Mouse (Mus musculus) forelimb bud, embryonic 11.5 days (tissue): Measurements from ENCODE around the gene Ttf1.

ENCODE experiments used
- DNase-seq: peaks from one replicate; pipeline ENCODE4 v3.0.0-alpha.2; 2012; ENCODE audit warnings: low read depth, low spot score

Gene Ttf1

DNA sequence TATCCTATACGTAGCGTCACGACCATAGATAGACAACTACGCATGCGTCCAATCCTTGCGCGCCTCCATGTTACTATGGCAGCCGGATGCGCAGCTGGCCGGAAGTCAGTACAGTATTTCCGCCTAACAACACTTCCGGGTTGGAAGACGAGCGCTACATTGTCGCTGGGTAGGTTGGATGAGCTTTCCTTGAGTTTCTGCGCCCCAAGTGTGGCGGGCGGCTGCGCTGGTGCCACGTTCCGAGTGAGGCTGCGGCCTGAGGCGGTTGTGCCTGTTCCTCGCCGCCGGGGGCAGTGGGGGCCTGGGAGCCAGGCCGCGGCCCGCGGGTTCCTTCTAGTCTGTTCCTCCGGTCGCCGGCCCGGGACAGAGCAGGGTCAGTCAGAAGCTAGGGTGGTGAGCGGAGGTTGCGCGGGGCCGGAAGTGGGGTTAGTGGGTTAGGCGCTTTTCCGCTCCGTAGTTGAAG is at the start of gene Ttf1:
Gene Ttf1, plus strand, starts transcription at position 128 of the 463 bp plus-strand sequence.
- DNase-seq: peak; percentile 94

DNA sequence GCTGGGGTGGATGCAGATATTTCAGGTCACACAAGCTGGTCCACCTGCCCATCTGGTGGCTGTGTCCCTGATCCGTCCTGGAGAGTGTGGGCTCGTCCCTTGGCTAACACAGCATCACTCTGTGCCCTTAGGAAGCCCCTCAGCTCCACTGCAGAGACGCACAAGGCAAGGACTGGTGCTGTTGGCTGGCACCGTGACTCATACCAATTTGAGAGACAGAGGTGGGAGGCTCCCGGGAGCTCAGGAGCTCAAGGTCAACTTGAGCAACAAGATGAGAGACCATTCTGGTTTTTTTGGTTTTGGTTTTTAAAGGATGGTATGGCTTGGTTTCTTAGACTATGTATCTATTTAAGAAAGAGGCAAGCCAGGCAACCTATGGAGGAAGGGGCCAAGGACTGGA is 47.5 kb upstream of the Ttf1 start:
- DNase-seq: no peak

DNA sequence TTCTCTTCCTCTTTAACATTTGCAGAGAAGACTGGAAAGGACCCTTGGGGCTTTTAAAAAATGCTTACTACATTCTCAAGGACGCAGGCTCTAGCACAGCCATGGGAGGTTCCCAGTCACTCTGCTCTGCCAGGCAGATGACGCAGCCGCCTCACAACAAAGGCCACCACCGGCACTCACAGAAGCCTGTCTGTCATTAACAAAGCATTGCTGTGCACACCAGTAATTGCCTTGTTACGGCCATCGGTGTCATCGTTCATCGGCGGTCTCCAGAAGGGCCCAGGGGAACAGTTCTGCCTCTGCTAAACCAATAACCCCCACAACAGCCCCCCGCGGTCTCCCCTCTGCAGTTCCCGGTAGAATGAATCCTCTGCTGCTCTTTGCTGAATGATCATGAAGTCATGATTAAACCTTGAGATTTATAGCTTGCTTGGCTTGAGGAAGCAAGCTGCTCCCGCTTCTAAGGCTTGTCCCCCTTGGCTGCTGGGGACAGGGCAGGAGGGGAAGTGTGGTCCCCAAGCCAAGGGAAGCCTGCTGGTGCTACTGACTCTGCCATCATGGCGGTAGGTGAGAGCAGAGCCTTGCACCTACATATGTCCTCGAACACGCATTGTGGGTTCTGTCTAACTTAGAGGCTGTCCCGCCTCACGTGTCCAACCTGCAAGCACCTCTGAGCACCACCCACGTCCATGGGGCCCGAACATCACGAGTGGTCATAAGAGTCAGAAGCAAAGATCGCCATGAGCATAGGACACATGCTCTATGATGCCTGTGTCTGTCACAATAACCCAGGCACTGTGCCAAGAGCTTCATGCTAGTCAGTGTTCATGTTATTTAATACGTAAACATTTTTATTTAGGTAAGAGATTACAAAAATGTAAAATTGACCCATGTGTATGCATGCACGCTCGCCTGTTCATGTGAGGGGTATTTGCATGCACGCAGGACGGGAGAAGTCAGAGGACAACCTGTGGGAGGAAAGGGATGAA is 43.2 kb upstream of the Ttf1 start:
- DNase-seq: no peak

DNA sequence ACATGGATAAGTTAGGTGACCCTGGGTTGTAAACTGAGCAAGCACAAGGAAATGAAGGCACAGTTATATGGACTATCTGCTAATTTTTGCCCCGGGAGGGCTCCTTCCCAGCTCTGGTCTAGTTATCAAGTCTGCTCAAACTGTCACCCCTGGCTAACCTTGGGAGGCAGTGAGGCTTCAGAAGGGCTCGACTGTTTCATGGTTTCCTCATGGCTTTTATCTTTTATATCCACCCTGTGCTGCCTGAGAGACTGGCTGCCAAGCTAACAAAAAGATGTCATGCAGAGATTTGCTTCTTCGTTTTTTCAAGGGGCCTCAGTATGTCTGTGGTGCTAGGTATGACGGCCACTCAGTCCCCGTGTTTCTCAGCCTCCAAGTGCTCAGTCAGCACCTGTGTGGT is 41.4 kb upstream of the Ttf1 start:
- no peak for DNase-seq

DNA sequence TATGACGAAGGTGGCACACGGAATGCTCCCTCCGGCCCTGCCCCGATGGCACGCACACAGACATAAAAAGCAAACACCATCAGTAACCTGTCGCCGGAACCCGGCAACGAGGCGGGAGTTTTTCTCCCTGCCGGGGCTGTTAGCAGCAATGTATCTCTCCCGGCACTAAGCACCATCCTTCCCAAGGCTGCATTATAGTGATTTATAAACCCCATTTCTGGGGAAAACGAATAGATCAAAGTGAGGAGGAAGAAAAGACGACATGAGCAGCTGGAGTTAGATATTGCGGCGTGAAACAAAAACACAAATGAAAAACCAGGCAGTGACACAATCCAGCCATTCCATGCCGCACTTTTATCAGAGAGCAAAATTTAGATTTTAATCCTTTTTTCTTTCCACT is 39.0 kb upstream of the Ttf1 start:
- no peak for DNase-seq

DNA sequence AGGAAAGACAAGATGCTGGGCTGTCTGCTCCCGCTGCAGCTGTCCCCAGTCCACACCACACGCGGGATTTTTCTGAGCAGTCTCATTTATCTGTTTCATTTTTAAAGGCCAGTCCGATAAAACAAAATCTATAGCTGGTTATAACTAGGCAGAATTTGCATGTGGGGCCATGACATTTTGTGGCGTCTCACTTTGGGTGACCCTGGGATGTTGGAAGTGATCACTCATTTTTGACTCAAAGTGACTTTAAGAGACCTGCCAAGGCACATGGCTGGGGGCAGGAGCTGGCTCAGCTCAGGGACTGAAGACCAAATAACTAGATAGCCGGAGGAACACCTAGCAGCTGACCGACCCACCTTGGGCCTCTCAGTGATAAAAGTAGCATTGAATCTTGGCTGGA is 37.1 kb upstream of the Ttf1 start:
- DNase-seq: no peak

DNA sequence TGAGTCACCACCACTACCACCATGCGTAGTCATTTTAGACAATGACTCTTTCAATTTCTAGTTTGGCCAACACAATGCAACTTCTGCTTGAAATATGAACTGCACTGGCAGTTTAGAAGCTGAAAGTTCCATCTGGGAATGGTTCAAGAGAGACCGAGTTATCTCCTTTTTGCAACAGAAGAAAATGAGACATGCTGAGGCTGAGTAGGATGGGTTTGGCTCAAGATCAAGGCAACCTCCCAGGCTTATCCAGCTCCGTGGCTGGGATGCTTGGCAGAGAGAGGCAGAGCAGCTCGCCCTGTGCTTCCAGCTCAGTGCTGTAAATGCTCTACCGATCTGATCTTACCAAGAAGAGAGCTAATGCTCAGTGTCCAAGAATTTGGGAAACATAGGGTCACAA is 34.8 kb upstream of the Ttf1 start:
- no peak for DNase-seq

DNA sequence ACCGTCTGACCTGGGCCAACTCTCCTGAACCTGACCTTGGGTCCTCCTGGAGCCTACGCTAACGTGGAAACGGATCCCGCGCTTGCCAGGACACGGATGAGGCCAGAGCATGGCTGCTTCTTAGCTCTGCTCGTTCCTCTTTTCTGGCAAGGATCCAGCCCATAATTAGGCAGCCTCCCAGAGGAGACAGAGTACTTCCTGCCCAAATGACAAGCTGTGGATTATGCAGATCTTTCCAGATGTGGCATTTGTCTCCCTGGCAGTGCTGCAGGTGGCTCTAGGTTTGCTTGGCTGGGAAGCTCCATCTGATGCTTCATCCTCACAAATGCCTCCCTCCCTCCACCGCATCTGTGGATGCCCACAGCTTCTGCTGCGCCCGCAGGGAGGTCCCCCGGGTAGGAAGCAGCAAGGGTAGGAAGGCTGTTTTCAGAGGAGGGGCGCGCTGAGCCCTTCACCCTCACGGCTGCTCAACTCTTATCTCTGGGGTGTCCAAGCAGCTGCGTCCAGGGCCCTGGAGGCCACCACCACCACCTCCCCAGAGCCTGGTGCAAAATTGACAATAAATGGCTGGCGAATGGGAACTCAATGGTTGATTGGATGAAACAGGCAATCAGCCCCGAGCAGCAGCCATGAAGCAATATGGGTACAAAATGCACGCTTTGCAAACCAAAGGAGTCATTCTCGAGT is 29.9 kb upstream of the Ttf1 start:
- no peak for DNase-seq

DNA sequence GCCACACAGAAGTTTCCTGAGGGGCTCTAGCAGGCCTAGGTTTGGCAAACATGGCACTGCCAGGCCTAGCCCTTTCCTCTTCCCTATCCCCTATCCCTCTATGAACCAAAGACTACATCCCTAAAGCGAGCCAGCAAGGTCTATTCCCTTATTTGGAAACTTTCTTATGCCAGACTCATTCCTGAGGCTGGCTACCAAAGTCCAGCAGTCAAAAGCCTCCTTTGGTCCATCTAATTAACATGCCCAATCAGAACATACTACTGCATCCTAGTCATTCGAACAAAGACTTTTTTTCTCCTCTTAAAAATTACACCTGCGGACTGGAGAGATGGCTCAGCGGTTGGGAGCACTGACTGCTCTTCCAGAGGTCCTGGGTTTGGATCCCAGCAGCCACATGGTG is 28.1 kb upstream of the Ttf1 start:
- DNase-seq: no peak

DNA sequence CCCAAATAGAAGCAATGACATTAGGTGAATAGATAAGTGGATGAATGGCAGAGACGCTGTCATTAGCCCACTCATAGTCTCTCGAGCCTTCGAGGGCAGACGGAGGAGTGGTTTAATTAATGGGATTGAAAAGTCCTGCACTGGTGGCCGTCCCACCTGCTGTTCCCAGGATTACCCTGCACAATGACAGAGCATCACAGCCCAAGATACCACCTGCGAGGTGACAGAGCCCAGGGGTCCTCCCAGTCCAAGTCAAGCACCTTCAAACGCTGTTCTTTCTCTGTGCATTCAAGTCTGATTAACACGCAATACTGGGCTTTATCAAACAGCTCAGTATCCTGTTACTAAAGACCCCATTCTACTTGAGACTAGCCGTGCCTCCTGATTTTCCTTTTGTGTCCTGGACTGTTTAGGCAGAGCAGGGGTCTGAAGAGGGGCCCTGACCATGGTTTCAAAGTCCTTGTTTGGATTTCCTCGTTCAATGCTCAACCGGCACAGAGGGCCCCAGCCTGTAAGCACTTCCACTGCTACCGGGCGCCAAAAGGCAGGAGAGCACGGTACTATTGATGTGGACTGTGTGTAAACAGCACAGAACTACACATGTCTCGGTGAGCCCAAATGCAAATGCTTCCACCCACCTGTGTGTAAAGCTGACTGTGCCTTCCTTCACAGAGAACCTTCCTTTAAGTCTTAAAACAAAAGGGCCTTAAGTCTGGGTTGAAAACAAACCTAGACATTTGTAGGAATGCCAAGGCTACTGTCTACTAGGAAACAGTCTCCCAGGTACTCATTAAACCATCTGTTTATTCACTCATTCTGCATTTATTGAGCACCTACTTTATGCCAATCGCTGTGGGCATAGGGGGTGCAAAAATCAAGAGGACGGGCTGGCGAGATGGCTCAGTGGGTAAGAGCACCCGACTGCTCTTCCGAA is 25.3 kb upstream of the Ttf1 start:
- DNase-seq: no peak

DNA sequence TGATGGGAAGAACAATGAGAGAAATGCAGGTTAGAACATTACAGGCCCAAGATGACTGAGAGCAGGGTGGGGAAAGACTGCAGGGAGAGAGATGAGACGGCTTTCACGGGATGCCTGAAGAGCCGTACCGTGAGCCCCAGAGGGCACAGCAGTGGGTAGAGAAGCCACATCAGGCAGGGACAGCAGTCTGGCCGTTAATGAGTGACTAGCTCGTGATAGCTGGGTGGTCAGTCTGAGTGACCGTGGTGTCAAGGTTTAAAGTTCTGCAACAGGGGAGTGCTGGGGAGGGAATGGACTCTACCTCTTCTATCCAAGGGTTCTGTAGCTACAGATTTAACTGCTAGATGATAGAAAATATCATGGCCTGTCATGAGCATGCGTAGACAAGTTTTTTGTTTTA is 24.4 kb upstream of the Ttf1 start:
- no peak for DNase-seq

DNA sequence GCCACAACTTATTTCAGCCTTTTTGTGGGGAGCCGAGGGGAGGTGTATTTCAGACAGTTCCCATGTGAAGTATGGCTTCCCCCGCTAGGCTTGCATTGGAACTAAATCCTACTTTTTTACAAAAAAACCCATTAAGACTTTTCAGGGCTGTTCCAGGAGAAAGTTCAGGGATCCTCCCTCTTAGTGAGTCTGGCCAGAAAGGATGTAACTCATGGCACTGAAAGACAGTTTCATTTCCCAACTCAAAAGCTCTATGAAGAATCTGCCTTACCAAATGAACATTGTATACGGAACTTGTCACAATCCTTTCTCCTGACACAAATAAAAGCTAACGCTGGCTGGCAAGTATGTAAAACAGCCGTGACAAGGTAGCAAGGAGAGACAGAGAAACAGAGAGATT is 20.3 kb upstream of the Ttf1 start:
- no peak for DNase-seq

DNA sequence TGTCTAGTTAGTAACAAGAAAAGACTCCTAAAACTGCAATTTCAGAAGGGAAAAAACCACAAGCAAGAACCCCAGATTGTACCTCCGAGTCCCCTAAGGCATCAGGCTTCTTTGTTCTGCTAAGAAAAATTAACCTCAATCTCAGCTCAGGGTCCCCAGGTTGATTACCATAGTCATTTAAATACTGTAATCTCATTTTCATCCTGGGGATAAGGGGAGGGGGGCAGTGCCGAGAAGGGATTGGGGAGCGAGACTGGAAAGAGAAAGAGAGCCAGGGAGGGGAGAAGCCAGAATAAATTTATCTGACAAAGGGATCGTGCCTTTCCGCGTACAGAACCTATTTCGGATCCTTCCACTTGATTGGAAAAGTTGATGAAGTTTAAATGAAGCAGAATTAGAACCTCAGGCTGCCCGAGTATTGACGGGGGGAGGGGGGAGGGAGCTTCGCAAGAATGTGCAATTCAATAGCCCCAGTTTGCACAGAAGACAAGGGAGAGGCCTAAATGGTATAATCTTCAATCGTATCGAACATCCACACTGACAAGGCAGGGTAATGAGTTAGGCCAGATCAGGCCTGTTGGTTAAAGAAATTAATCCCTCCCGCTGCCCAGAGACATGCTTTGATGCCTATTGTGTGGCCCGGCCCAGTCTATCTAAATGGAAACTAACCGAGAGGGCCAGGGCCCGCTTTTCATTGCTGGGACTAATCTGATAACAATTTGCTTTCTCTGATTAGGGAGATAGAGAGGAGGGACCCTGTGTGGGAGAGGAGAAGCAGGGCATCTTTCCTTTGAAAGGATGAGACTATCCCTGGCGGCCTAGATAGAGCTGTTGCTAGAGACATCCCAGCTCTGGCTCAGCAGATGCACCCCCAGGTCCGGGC is 19.2 kb upstream of the Ttf1 start:
- no peak for DNase-seq

DNA sequence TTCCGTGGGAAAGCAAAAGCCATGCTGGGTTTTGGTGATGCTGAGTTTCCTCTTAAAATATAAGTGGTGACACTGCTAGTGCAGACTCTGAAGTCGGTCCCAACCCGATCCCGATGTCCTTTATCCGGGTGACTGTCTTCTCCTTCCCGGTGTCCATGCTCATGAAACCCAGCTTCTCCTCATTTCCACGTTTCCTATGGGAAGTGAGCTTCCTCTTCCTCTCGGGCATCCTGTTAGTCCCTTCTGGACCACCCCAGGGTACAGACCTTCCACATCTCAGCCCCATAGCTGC is 18.6 kb upstream of the Ttf1 start:
- no peak for DNase-seq

DNA sequence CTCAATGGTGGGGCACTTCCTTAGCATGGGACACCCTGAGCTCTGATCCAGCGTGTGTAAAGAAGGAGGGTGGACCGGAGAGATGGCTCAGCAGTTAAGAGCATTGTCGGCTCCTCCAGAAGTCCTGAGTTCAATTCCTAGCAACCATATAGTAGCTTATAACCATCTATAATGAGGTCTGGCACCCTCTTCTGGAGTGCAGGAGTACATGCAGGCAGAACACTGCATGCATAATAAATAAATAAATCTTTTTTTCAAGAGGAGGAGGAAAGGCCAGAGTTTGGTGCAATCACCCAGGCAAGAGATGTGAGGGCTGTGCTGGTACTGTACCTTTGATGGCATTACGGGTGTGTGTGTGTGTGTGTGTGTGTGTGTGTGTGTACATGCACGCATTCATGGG is 17.9 kb upstream of the Ttf1 start:
- DNase-seq: no peak

DNA sequence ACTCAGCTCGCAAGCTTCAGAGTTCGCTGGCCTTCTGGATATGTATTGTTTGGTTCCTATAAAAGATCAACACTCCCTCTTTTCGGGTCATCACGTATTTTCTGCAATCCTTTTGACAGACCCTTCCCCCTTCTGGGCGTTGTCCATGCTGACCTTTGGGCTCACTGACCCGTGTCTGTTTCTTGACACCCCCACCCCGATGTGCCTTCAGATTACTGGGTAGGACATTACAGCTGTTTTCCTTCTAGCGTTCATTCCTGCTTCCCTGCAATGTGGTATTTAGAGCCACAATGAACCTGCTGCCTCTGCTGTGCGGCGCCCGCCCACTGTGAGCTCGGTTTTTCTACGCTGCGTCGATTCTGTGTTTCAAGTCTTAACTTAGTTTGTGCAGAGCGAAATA is 13.9 kb upstream of the Ttf1 start:
- DNase-seq: no peak

DNA sequence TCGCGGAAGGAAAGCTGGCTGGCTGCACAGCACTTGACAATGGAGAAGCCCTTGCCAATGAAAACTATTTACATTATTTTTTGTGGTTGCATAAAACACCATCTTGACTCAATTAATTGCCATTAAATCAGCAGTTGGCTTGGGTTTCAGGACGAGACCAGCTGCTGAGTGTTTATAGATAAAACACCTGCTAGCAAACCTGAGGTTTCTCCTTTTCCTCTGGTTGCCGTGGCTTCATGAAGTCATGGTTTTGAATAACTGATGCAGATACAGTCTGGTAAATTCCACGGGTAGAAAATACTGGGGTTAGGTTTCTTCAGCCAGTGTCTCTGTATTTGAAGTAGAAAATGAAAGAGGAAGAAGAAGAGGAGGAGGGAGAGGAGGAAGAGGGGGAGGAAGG is 8.1 kb upstream of the Ttf1 start:
- no peak for DNase-seq

DNA sequence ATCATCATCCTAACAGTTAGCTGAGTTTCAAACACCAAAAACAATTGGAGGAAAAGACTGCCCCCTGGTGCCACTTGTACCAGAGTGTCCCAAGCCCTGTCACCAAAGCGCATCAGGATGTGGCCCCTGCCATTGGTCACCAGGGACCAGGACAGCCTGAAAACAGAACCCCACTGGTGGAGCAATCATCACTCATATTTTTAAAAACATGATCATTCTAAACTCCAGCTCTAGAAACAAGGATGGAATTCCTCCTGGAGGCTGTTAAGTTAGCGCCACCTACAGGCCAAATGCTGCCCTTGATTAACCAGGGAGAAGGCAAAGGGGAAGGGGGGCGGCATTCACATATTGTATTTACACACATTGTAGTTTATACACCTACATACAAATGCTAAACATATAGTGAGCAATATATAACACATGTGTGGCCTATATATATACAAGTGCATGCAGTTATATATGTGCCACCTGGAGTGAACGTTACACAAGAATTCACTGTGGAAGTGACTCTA is 7.1 kb upstream of the Ttf1 start:
- peak; percentile 67 for DNase-seq

DNA sequence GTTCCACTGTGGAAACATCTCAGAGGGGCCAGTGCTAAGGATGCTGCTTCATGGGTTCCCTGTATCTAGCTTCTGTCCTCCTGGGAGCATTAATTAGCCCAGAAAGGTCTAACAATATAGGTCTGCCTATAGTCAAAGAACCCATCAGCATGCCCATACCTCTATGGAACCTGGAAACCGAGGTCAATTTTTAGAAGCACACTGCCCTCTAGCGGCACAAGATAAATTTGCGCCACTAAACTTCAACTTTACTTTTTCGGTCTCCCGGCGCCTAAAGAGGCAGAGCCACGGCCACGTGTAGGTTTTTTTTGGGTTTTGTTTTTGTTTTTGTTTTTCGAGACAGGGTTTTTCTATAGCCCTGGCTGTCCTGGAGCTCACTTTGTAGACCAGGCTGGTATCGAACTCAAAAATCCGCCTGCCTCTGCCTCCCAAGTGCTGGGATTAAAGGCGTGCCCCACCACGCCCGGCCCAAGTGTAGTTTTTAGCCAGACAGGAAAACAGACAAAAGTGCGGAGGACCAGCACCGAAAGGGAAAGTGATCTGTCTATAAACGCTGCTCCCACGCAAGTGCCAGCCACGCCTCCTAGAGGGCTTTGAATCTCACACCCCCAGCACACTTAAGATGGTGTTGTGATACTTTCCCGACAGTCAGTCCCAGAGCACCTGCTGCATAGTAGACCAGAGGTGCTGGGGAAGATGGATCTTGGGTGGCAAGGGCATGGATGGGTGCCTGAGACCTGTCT is 6.1 kb upstream of the Ttf1 start:
- peak; percentile 78 for DNase-seq

DNA sequence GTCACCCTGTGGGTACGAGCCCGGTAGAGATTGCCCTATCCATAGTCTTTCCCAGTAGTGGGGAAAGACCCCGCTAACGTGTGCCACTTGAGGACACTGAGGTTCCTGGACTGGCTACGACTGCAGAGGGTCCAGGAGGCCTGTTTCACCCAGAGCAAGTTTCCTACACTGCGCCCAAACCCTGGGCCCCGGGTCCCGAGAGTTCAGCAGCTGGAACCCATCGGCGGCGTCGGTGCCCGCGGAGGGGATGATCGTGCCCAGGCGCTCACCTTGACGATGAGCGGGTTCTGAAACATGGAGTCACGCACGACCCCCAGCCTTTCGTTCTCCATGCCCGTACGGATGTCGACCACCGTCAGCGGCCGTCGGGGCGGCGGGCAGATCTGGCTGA is 5.5 kb upstream of the Ttf1 start:
- no peak for DNase-seq
